Mouse (Mus musculus) embryonic fibroblast, embryonic 13.5 days (primary cell): ENCODE results near the gene Cdx2.

Experiments
- CTCF ChIP-seq: IDR thresholded peaks from 2 replicates; pipeline ENCODE4 v1.5.1; 2011; ENCODE audit warnings: mild to moderate bottlenecking, control low read depth, low read length, moderate library complexity, borderline replicate concordance; ENCODE audit not compliant: insufficient read depth
- POLR2A ChIP-seq: IDR thresholded peaks from 2 replicates; pipeline ENCODE4 v1.6.1; 2011; ENCODE audit warnings: low read depth, mild to moderate bottlenecking, control low read depth, low read length, moderate library complexity

GRCm38 (mm10) chr5:147317991-147318390, 10.9 kb upstream of the Cdx2 start:
- peak; percentile 64; the same call in 1 of the 2 replicates for TF ChIP-seq CTCF
- no peak for TF ChIP-seq POLR2A
